Mouse (Mus musculus) hindbrain, embryonic 16.5 days (tissue): ENCODE data around the gene Wdr77. TPM values are rescaled to one million over a fixed set of nuclear protein-coding genes. Genes with fewer than 3 reads are reported as not detected.
"Not testable (repeated sequence)": the region's sequence is repeated elsewhere in the genome, so short reads cannot be mapped to it uniquely, and the experiment has no call there.

Experiments used
- ATAC-seq: fragments of 200-750 bp; cut with Nextera tagmentation; 2 replicates; pipeline ENCODE4 v1.8.0; 2017; ENCODE audit warnings: moderate TSS enrichment, moderate library complexity
- H3K27ac ChIP-seq: fragments of 300-500 bp; sonication (generic); 2 replicates; pipeline ENCODE4 v1.5.1; 2014; ENCODE audit warnings: low read depth, mild to moderate bottlenecking, control low read depth, low read length, moderate library complexity
- H3K27me3 ChIP-seq: fragments of 300-500 bp; sonication (generic); replicated peaks from 2 replicates; pipeline ENCODE4 v1.6.1; 2014; ENCODE audit warnings: low read length; ENCODE audit not compliant: control insufficient read depth, insufficient read depth
- H3K36me3 ChIP-seq: fragments of 300-500 bp; sonication (generic); 2 replicates; pipeline ENCODE4 v1.6.1; 2014; ENCODE audit warnings: mild to moderate bottlenecking, low read length, moderate library complexity, mixed read lengths; ENCODE audit not compliant: control insufficient read depth, insufficient read depth
- H3K4me1 ChIP-seq: fragments of 300-500 bp; sonication (generic); 2 replicates; pipeline ENCODE4 v1.6.1; 2014; ENCODE audit warnings: low read depth, low read length; ENCODE audit not compliant: control insufficient read depth, insufficient read depth
- H3K4me2 ChIP-seq: fragments of 300-500 bp; sonication (generic); 2 replicates; pipeline ENCODE4 v1.6.1; 2014; ENCODE audit warnings: mild to moderate bottlenecking, low read length, control low read depth, moderate library complexity
- H3K4me3 ChIP-seq: fragments of 300-500 bp; sonication (generic); 2 replicates; pipeline ENCODE4 v1.5.1; 2014; ENCODE audit warnings: mild to moderate bottlenecking, low read length, control low read depth, moderate library complexity
- H3K9ac ChIP-seq: fragments of 300-500 bp; sonication (generic); 2 replicates; pipeline ENCODE4 v1.6.1; 2014; ENCODE audit warnings: low read depth, mild to moderate bottlenecking, control low read depth, low read length, moderate library complexity
- H3K9me3 ChIP-seq: fragments of 300-500 bp; sonication (generic); 2 replicates; pipeline ENCODE4 v1.6.1; 2014; ENCODE audit warnings: mild to moderate bottlenecking, low read length, moderate library complexity; ENCODE audit not compliant: control insufficient read depth
- WGBS: fragments of 180-500 bp; shearing (Covaris S2); extraction: QIAGEN DNeasy Blood & Tissue Kit; methylation state at CpG from one replicate; pipeline ENCODE4 v1.1.7; 2014; 5-methylcytosine and 5-hydroxymethylcytosine counted together
- polyA plus RNA-seq: library from polyadenylated mRNA; unstranded; fragments of >200 nt; fragmentation: Nextera tagmentation; extraction: Ambion mirVana; gene quantifications from 2 replicates; pipeline ENCODE4 v1.2.1, GENCODE M21; 2015

Gene Wdr77
- 85.1 and 87.3 TPM in 2 replicates for polyA plus RNA-seq

GRCm38 (mm10) chr3:105958974-105959580, at the start of gene Wdr77:
Wdr77 (plus strand) TSS chr3:105959369.
- peak; percentile 97 for ATAC-seq
- Histone ChIP-seq H3K9me3 (no peaks in the 10 kb centered on the region), H3K27me3 (no peaks in the 10 kb centered on the region), H3K9ac (peak within 1 kb of the TSS; percentile 94), H3K36me3 (peaks cover 26% of the 10 kb centered on the region), H3K4me2 (peak within 1 kb of the TSS; percentile 93), H3K27ac (peak within 1 kb of the TSS; percentile 86), H3K4me3 (peak within 1 kb of the TSS; percentile 94), H3K4me1 (peaks cover 26% of the 10 kb centered on the region)
- under 1% methylated on average over 52 of the region's 52 CpGs for WGBS

DNA sequence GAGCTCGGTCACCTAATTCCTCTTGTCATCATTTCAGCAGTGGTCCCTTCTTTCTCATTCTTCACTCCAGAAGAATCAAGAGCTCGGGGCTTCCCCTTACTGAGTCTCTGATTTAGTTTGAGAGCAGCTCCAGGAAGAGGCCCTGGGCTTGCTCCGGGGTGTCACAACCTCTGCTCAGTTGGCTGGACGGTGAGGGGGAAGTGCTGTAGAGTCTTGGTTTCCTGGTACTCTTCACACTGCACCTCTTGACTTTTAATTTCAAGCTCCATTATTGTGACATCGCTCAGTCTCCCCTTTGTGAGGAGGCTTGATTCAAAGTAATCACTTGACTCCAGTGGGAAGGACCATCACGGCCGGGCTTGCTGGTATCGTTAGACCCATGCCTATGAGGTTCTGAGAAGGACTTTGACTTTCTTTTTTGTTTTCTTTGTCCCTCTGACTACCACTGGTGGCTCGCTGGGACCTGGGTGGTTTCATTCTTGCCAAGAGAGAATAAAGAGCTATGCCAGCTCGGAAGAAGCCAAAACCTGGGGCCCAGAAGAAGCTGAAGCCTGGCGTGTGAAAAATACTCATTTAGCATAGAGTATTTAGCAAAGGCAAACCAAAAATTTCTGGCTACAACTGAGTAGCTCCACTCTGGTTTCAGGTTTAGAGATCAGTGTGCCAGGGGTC, 48.5 kb upstream of the Wdr77 start:
- Histone ChIP-seq H3K9ac (no peak overlapping the region), H3K4me2 (no peak overlapping the region), H3K4me3 (no peak overlapping the region), H3K27me3 (no peaks in the 10 kb centered on the region), H3K9me3 (no peaks in the 10 kb centered on the region), H3K4me1 (no peaks in the 10 kb centered on the region), H3K27ac (no peak overlapping the region), H3K36me3 (no peaks in the 10 kb centered on the region)
- WGBS: 82% methylated on average over 11 of the region's 11 CpGs
- ATAC-seq: no peak

- H3K4me1 ChIP-seq: no peaks in the 10 kb centered on the region
- H3K27ac ChIP-seq: no peak overlapping the region
- WGBS: 83% methylated on average over 9 of the region's 9 CpGs
- no peaks in the 10 kb centered on the region for H3K9me3 ChIP-seq
- no peaks in the 10 kb centered on the region for H3K36me3 ChIP-seq
- H3K4me2 ChIP-seq: no peak overlapping the region
- no peak overlapping the region for H3K4me3 ChIP-seq
- H3K27me3 ChIP-seq: no peaks in the 10 kb centered on the region
- H3K9ac ChIP-seq: no peak overlapping the region
- ATAC-seq: no peak
These were observed 46.9 kb upstream of the Wdr77 start for GRCm38 (mm10) chr3:105912097-105912880.

DNA sequence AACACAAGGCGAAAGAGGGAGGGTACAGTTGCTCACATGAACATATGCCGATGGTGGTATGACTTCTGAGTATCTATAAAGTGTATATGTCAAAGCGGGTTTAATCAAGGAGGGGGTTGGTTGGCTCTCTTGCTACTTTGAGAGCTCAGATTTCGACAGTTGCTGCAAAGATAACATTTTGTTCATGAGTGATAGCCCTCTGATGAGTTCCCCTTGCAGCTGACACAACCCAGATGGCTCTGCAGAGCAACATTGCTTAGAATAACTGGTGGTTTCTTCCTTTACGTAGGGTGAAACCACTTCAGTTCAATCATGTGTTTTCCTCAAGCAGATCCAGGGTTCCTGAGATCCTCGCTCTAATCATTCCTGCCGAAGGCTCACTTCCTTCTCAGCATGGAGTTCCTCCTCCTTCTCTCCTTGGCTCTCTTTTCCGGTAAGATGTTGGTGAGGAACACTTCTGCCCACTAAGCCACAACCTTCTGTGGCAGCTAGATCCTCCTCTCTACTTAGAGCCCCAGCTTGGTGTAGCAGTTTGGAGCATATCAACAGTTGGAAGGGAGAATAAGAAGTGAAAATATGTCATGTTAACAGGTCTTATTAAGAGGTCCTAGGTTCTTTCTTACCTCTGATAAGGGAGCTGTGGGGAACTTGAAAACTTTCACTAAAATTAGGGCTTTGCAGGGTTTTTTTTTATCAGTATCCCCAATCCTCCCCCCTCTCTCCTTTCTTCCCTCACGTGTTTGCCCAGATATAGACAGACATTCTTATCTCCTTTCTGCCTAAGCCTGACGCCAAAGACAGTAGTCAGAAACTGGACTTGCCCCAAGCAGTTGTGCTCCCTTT, 45.1 kb upstream of the Wdr77 start:
- 79% methylated on average over 10 of the region's 10 CpGs for WGBS

GRCm38 (mm10) chr3:105915281-105915680, 43.9 kb upstream of the Wdr77 start:
- no peaks in the 10 kb centered on the region for H3K36me3 ChIP-seq
- H3K9me3 ChIP-seq: no peaks in the 10 kb centered on the region
- ATAC-seq: no peak
- 40% methylated on average over 1 of the region's 1 CpGs for WGBS
- H3K27ac ChIP-seq: no peak overlapping the region
- no peaks in the 10 kb centered on the region for H3K4me1 ChIP-seq
- H3K4me2 ChIP-seq: no peak overlapping the region
- H3K9ac ChIP-seq: no peak overlapping the region
- no peaks in the 10 kb centered on the region for H3K27me3 ChIP-seq
- H3K4me3 ChIP-seq: no peak overlapping the region

More for the DNA sequence above, 45.1 kb upstream of the Wdr77 start:
- no peaks in the 10 kb centered on the region for H3K4me1 ChIP-seq
- H3K4me2 ChIP-seq: no peak overlapping the region
- no peak overlapping the region for H3K9ac ChIP-seq
- H3K27me3 ChIP-seq: no peaks in the 10 kb centered on the region
- H3K27ac ChIP-seq: no peak overlapping the region
- no peak overlapping the region for H3K4me3 ChIP-seq
- H3K9me3 ChIP-seq: no peaks in the 10 kb centered on the region
- H3K36me3 ChIP-seq: no peaks in the 10 kb centered on the region
- no peak for ATAC-seq

DNA sequence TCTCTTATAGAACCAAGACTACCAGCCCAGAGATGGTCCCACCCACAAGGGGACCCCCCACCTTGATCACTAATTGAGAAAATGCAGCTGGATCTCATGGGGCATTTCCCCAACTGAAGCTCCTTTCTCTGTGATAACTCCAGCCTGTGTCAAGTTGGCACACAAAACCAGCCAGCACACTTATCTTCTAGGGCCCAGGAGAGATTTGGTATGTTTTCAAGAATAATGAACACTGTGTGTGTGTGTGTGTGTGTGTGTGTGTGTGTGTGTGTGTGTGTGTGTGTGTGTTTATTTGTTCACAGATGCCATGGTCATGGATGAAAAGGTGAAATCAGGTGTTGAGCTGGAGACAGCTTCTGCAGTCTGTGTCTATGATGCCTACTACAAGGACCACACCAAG, 42.7 kb upstream of the Wdr77 start:
- not testable (repeated sequence) for H3K9ac ChIP-seq, H3K4me2 ChIP-seq, H3K27ac ChIP-seq, H3K27me3 ChIP-seq, H3K4me1 ChIP-seq, H3K9me3 ChIP-seq, ATAC-seq, H3K36me3 ChIP-seq, H3K4me3 ChIP-seq

DNA sequence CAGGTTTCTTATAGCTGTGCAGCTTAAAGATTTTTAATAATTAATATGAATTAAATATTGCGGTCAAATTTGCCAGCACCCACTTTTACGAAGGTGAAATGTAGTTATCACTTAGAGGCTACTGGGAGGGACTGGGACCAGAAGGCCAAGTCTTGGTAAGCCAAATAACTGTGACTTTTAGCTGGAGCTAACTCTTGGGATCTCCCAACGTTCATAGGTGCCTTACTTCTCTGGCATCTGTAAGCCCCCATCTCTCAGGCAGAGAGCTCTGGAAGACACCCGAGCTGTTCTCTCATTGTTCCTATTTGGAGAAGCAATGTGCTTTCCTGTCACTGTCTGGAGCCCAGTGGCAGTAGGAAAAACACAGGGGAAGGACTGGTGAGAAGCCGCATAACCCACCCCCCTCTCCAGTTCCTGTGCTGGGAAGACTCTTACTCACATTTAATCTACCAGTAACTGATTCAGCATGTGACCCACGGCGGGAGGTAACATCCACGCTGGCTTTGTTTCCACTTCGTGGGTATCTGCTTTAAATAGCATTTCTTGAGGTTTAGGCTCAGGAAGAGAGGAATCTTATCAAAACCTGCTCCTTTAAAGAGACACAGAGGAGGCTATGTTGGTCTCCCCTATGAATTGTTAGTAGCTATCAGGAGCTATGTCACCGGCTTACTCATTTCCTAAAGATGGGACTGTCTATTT, 41.4 kb upstream of the Wdr77 start:
- Histone ChIP-seq H3K4me2 (no peak overlapping the region), H3K27me3 (no peaks in the 10 kb centered on the region), H3K9ac (no peak overlapping the region), H3K4me3 (no peak overlapping the region), H3K9me3 (no peaks in the 10 kb centered on the region), H3K4me1 (no peaks in the 10 kb centered on the region), H3K27ac (no peak overlapping the region), H3K36me3 (no peaks in the 10 kb centered on the region)
- no peak for ATAC-seq
- 73% methylated on average over 10 of the region's 10 CpGs for WGBS

GRCm38 (mm10) chr3:105918355-105918745, 40.8 kb upstream of the Wdr77 start:
- Histone ChIP-seq H3K4me3 (no peak overlapping the region), H3K4me2 (no peak overlapping the region)

More at GRCm38 (mm10) chr3:105918355-105918745, 40.8 kb upstream of the Wdr77 start:
- H3K36me3 ChIP-seq: no peaks in the 10 kb centered on the region
- H3K27me3 ChIP-seq: no peaks in the 10 kb centered on the region
- no peak for ATAC-seq
- no peaks in the 10 kb centered on the region for H3K4me1 ChIP-seq
- H3K9ac ChIP-seq: no peak overlapping the region
- 71% methylated on average over 3 of the region's 3 CpGs for WGBS
- no peaks in the 10 kb centered on the region for H3K9me3 ChIP-seq
- H3K27ac ChIP-seq: no peak overlapping the region
